Mouse (Mus musculus): ENCODE measurements around the gene Plppr3. TPM values are rescaled to one million over a fixed set of nuclear protein-coding genes. Genes with fewer than 3 reads are reported as not detected.

The Plppr3 gene
- polyA plus RNA-seq, 2 experiments = 3.0 to 7.0 TPM

DNA sequence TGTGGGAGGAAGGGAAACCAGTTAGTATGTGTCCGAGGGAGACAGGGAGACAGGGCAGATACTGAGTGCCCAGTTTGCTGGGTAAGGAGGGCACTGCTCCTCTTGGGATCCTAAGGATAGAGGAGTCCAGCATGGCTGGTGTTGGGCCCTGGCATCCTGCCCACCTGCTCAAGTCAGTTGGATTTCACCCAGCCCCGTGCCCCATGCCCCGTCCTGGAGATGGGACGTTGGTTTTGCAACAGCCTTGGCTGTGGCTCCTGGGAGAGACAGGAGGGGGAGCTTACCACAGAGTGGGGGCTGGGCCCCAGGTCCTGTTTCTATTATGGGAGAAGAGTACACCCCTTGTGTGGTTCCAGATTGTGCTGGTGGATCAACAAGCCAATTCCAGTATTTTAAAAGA, 10.0 kb upstream of the Plppr3 start:
- ATAC-seq (ENCODE audit: insufficient read depth) (no peak), DNase-seq (ENCODE audit: low read depth in 3 of 3, low spot score in 3 of 3) (no peak)
- no peak overlapping the region for H3K9ac ChIP-seq (replicated peaks)
- no peaks in the 10 kb centered on the region; the same call in 1 of the 2 replicates for H3K27me3 ChIP-seq (ENCODE audit: control insufficient read depth, insufficient read depth, low read length)
- no peak overlapping the region for H3K4me3 ChIP-seq (ENCODE audit: insufficient read depth in 1 of 2, low read depth in 2 of 2, low read length in 2 of 2)
- no peaks in the 10 kb centered on the region for H3K36me3 ChIP-seq (replicated peaks; ENCODE audit: control insufficient read depth, insufficient read depth, low read depth)
- 31% methylated on average over 4 of the region's 4 CpGs for WGBS (ENCODE audit: insufficient replicate concordance)
- no peaks in the 10 kb centered on the region for H3K9me3 ChIP-seq (ENCODE audit: control insufficient read depth, low read length)
- peaks cover 6 to 16% of the 10 kb centered on the region in 2 experiments for H3K4me1 ChIP-seq (replicated peaks; ENCODE audit: control insufficient read depth in 2 of 2, insufficient read depth in 2 of 2, low read length in 1 of 2)
- TF ChIP-seq CTCF (IDR thresholded peaks at IDR 0.05; ENCODE audit: low read depth) (no peak), EP300 (IDR thresholded peaks at IDR 0.05; ENCODE audit: low read depth) (no peak)
- H3K4me2 ChIP-seq (ENCODE audit: low read depth) = no peak overlapping the region
- H3K27ac ChIP-seq = no peak overlapping the region

DNA sequence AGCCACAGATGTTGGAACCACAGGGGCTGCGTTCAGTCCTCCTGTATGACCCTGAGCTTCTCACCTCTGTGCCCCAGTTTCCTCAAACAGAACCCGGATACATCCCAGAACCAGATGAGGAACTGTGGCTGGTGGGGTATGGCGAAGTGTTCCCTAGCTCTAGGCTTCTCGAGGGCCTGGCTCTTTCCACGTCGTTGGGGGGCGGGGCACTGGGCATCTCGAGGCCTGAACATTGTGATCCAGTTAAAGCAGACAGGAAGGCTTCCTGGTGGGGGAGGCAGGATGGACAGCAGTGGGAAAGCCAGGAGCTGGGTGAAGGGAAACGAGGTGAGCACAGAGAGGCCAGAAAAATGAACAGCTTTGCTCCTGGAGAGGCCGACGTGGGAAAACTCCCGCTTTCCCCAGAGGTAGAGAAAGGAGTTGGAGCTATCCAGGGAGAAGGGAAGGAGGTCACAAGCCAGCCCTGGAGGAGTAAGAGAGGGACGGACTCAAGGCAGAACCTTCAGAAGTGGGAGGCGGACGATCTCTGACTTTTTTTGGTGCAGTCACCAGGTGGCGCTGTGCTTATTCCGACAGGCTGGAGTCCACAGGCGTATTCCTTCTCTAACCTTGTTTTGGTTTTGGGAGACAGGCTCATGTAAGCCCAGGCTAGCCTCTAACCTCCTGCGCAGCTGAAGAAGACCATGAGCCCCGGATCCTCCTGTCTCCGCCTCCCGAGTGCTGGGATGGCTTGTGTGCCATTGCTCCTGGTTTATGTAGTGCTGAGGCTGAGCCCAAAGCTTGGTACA, 9.1 kb upstream of the Plppr3 start:
- no peaks in the 10 kb centered on the region for H3K9me3 ChIP-seq (ENCODE audit: control insufficient read depth, low read length)
- 17% methylated on average over 22 of the region's 22 CpGs for WGBS (ENCODE audit: insufficient replicate concordance)
- no peak overlapping the region for H3K4me3 ChIP-seq (ENCODE audit: insufficient read depth in 1 of 2, low read depth in 2 of 2, low read length in 2 of 2)
- H3K9ac ChIP-seq (replicated peaks) = no peak overlapping the region
- peak; percentile 53 to 66 (median 59) for DNase-seq (ENCODE audit: low read depth in 3 of 3, low spot score in 3 of 3)
- peaks cover 6 to 16% of the 10 kb centered on the region in 2 experiments for H3K4me1 ChIP-seq (replicated peaks; ENCODE audit: control insufficient read depth in 2 of 2, insufficient read depth in 2 of 2, low read length in 1 of 2)
- no peaks in the 10 kb centered on the region for H3K36me3 ChIP-seq (replicated peaks; ENCODE audit: control insufficient read depth, insufficient read depth, low read depth)
- no peak overlapping the region for H3K27ac ChIP-seq
- H3K27me3 ChIP-seq (ENCODE audit: control insufficient read depth, insufficient read depth, low read length) = no peaks in the 10 kb centered on the region; the same call in 1 of the 2 replicates
- TF ChIP-seq CTCF (IDR thresholded peaks at IDR 0.05; ENCODE audit: low read depth) (peak; percentile 89), EP300 (IDR thresholded peaks at IDR 0.05; ENCODE audit: low read depth) (no peak)
- ATAC-seq (ENCODE audit: insufficient read depth) = no peak
- H3K4me2 ChIP-seq (ENCODE audit: low read depth) = 0 out of 2 replicates have a peak overlapping the region, but pooled peaks have one; percentile 5

DNA sequence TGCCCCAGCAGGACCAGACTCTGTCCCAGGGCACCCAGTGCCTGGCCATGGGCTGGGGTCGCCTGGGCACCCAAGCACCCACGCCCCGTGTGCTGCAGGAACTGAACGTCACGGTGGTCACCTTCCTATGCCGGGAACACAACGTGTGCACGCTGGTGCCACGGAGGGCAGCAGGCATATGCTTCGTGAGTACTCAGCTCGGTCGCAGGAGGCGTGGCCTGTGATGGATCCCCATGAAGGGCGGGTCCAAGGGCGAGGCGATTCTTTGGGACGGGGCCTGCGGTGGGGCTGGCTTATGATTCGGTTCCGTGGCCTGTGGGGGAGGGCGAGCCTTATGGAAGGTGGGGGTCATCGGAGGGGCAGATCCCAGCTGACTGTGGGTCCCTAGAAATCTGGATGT, 7.5 kb upstream of the Plppr3 start:
- Histone ChIP-seq H3K36me3 (replicated peaks; ENCODE audit: control insufficient read depth, insufficient read depth, low read depth) (no peaks in the 10 kb centered on the region), H3K9me3 (ENCODE audit: control insufficient read depth, low read length) (no peaks in the 10 kb centered on the region), H3K27ac (no peak overlapping the region), H3K27me3 (ENCODE audit: control insufficient read depth, insufficient read depth, low read length) (no peaks in the 10 kb centered on the region; the same call in 1 of the 2 replicates), H3K9ac (replicated peaks) (no peak overlapping the region; the same call in 1 of the 2 replicates), H3K4me1 (replicated peaks; ENCODE audit: control insufficient read depth in 2 of 2, insufficient read depth in 2 of 2, low read length in 1 of 2) (peaks cover 6 to 23% of the 10 kb centered on the region in 2 experiments), H3K4me2 (ENCODE audit: low read depth) (peak overlapping the region; percentile 56), H3K4me3 (ENCODE audit: insufficient read depth in 1 of 2, low read depth in 2 of 2, low read length in 2 of 2) (peak overlapping the region in 1 of 2 experiments; percentile 21; a peak in 1 of 4 replicates)
- ATAC-seq (ENCODE audit: insufficient read depth) (peak; percentile 34; the same call in 1 of the 2 replicates), DNase-seq (ENCODE audit: low read depth in 3 of 3, low spot score in 3 of 3) (no peak)
- TF ChIP-seq CTCF (IDR thresholded peaks at IDR 0.05; ENCODE audit: low read depth) (no peak), EP300 (IDR thresholded peaks at IDR 0.05; ENCODE audit: low read depth) (no peak)
- WGBS (ENCODE audit: insufficient replicate concordance) = 1% methylated on average over 22 of the region's 22 CpGs

DNA sequence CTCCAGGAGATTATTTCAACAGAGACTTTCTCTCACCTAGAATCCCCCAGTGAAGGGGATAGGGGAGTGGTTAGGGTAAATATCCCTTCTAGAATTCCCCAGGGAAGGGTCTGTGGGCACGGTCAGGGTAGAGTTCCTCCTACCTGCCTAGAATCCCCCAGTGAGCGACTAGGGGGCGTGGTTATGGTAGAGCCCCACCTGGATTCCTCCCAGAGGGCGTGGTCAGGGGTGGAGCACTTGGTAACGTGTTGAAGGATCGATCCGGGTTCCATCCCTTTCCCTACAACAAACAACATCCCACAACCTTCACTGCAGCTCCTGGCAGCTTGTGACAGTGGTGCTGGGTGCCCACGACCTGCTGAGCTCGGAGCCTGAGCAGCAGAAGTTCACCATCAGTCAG, 6.3 kb upstream of the Plppr3 start:
- TF ChIP-seq CTCF (IDR thresholded peaks at IDR 0.05; ENCODE audit: low read depth) (no peak), EP300 (IDR thresholded peaks at IDR 0.05; ENCODE audit: low read depth) (no peak)
- peaks cover 6 to 23% of the 10 kb centered on the region in 2 experiments for H3K4me1 ChIP-seq (replicated peaks; ENCODE audit: control insufficient read depth in 2 of 2, insufficient read depth in 2 of 2, low read length in 1 of 2)
- no peaks in the 10 kb centered on the region for H3K9me3 ChIP-seq (ENCODE audit: control insufficient read depth, low read length)
- no peak overlapping the region for H3K9ac ChIP-seq (replicated peaks)
- no peaks in the 10 kb centered on the region for H3K36me3 ChIP-seq (replicated peaks; ENCODE audit: control insufficient read depth, insufficient read depth, low read depth)
- no peaks in the 10 kb centered on the region; the same call in 1 of the 2 replicates for H3K27me3 ChIP-seq (ENCODE audit: control insufficient read depth, insufficient read depth, low read length)
- H3K4me3 ChIP-seq (ENCODE audit: insufficient read depth in 1 of 2, low read depth in 2 of 2, low read length in 2 of 2) = peak overlapping the region; percentile 7 to 28; a peak in 3 of 4 replicates
- ATAC-seq (ENCODE audit: insufficient read depth) (peak; percentile 24; the same call in 1 of the 2 replicates), DNase-seq (ENCODE audit: low read depth in 3 of 3, low spot score in 3 of 3) (no peak)
- WGBS (ENCODE audit: insufficient replicate concordance) = 8% methylated on average over 9 of the region's 9 CpGs
- peak overlapping the region; percentile 56 for H3K4me2 ChIP-seq (ENCODE audit: low read depth)
- no peak overlapping the region for H3K27ac ChIP-seq

DNA sequence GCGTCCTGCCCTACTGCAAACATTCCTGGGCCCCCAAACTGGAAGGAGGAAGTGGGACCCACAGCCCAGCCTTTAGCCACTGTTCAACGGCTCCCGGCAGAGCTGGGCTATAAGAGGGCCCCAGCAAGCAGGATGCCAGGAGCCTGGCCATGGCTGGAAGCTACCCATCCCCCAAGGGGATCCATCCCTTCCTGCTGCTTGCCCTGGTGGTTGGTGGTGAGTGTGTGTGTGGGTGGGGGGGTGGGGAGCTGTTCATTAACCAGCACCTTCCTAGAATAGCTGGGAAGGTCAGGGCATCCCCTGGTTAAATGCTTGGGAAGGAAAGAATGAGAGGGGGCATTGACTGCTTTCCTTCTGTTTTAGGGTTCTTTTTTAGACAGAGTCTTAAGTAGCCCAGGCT, 5.1 kb upstream of the Plppr3 start:
- Histone ChIP-seq H3K27me3 (ENCODE audit: control insufficient read depth, insufficient read depth, low read length) (peaks cover under 1% of the 10 kb centered on the region), H3K4me2 (ENCODE audit: low read depth) (peak overlapping the region; percentile 0; the same call in 1 of the 2 replicates), H3K36me3 (replicated peaks; ENCODE audit: control insufficient read depth, insufficient read depth, low read depth) (no peaks in the 10 kb centered on the region), H3K4me1 (replicated peaks; ENCODE audit: control insufficient read depth in 2 of 2, insufficient read depth in 2 of 2, low read length in 1 of 2) (peaks cover 6 to 23% of the 10 kb centered on the region in 2 experiments), H3K9ac (replicated peaks) (no peak overlapping the region), H3K4me3 (ENCODE audit: insufficient read depth in 1 of 2, low read depth in 2 of 2, low read length in 2 of 2) (no peak overlapping the region), H3K27ac (no peak overlapping the region), H3K9me3 (ENCODE audit: control insufficient read depth, low read length) (no peaks in the 10 kb centered on the region)
- ATAC-seq (ENCODE audit: insufficient read depth) (no peak), DNase-seq (ENCODE audit: low read depth in 3 of 3, low spot score in 3 of 3) (no peak)
- TF ChIP-seq EP300 (IDR thresholded peaks at IDR 0.05; ENCODE audit: low read depth) = no peak
- no peak for TF ChIP-seq CTCF (IDR thresholded peaks at IDR 0.05; ENCODE audit: low read depth)
- 18% methylated on average over 3 of the region's 3 CpGs for WGBS (ENCODE audit: insufficient replicate concordance)
